Comparison of ENCODE assay signal across 20 mouse cellular contexts in genomic region chr1:42241601-42242220, GRCm38 (mm10).
DNase-seq lines count a peak whose midpoint lies in the region; ATAC-seq lines count a peak whose summit lies in the region.
"Had no signal": no experiment of that assay in that cellular context is flagged by ENCODE, and none has a peak within 500 bp of the region (broad histone marks: within the 10 kb centered on the region; RNA-seq: fewer than 3 reads in every experiment).

No protein-coding gene starts in this region.

- no peak overlapping the region for H3K4me3 ChIP-seq in hindbrain, embryonic 11.5 days (ENCODE audit: low read depth, low read length)
- no peak overlapping the region for H3K4me3 ChIP-seq in hindbrain, embryonic 16.5 days (ENCODE audit: low read length)
- H3K4me3 ChIP-seq in neural tube, embryonic 11.5 days (ENCODE audit: low read depth, low read length) = no peak overlapping the region
- no peak overlapping the region for H3K4me3 ChIP-seq in forebrain, embryonic 15.5 days
- H3K4me3 ChIP-seq: embryonic facial prominence, embryonic 12.5 days; limb, embryonic 13.5 days; liver, embryonic 12.5 days; neural tube, embryonic 12.5 days had no signal

- peak overlapping the region; percentile 84 for H3K27ac ChIP-seq in hindbrain, embryonic 11.5 days (ENCODE audit: low read depth, low read length)
- H3K27ac ChIP-seq in hindbrain, embryonic 16.5 days (ENCODE audit: low read depth, low read length) = no peak overlapping the region
- H3K27ac ChIP-seq in neural tube, embryonic 11.5 days (ENCODE audit: low read depth, low read length) = peak overlapping the region; percentile 75; the same call in 1 of the 2 replicates
- peak overlapping the region; percentile 90 for H3K27ac ChIP-seq in forebrain, embryonic 15.5 days (replicated peaks)
- H3K27ac ChIP-seq: limb, embryonic 13.5 days; liver, embryonic 12.5 days had no signal

- no peaks in the 10 kb centered on the region for H3K9me3 ChIP-seq in hindbrain, embryonic 11.5 days (ENCODE audit: control insufficient read depth, low read length)
- H3K9me3 ChIP-seq in hindbrain, embryonic 16.5 days (ENCODE audit: control insufficient read depth, low read length) = no peaks in the 10 kb centered on the region
- no peaks in the 10 kb centered on the region for H3K9me3 ChIP-seq in neural tube, embryonic 11.5 days (ENCODE audit: control insufficient read depth, low read length)
- H3K9me3 ChIP-seq in forebrain, embryonic 15.5 days = no peaks in the 10 kb centered on the region
- H3K9me3 ChIP-seq: embryonic facial prominence, embryonic 12.5 days; limb, embryonic 13.5 days; liver, embryonic 12.5 days; neural tube, embryonic 12.5 days had no signal

- no peak for ATAC-seq in hindbrain, embryonic 11.5 days (ENCODE audit: low FRiP score)
- ATAC-seq in hindbrain, embryonic 16.5 days = no peak
- ATAC-seq in neural tube, embryonic 11.5 days (ENCODE audit: insufficient read depth, low FRiP score, low TSS enrichment) = no peak
- no peak for ATAC-seq in forebrain, embryonic 15.5 days (replicated peaks)
- ATAC-seq: intestine, postnatal 0 days; liver, embryonic 12.5 days had no signal

- no peaks in the 10 kb centered on the region for H3K27me3 ChIP-seq in hindbrain, embryonic 11.5 days (ENCODE audit: control insufficient read depth, insufficient read depth, low read length)
- H3K27me3 ChIP-seq in hindbrain, embryonic 16.5 days (replicated peaks; ENCODE audit: control insufficient read depth, insufficient read depth, low read length) = no peaks in the 10 kb centered on the region
- H3K27me3 ChIP-seq in neural tube, embryonic 11.5 days (ENCODE audit: control insufficient read depth, insufficient read depth, low read length) = no peaks in the 10 kb centered on the region
- H3K27me3 ChIP-seq in forebrain, embryonic 15.5 days = no peaks in the 10 kb centered on the region
- H3K27me3 ChIP-seq: embryonic facial prominence, embryonic 12.5 days; liver, embryonic 12.5 days; neural tube, embryonic 12.5 days had no signal

- H3K4me2 ChIP-seq in hindbrain, embryonic 11.5 days (replicated peaks; ENCODE audit: low read depth, low read length) = no peak overlapping the region
- no peak overlapping the region for H3K4me2 ChIP-seq in hindbrain, embryonic 16.5 days (ENCODE audit: low read length)
- H3K4me2 ChIP-seq in neural tube, embryonic 11.5 days (ENCODE audit: low read depth) = no peak overlapping the region
- no peak overlapping the region for H3K4me2 ChIP-seq in forebrain, embryonic 15.5 days (replicated peaks)
- H3K4me2 ChIP-seq: embryonic facial prominence, embryonic 12.5 days; liver, embryonic 12.5 days had no signal

- H3K4me1 ChIP-seq in hindbrain, embryonic 11.5 days (replicated peaks; ENCODE audit: control insufficient read depth, insufficient read depth, low read length) = no peaks in the 10 kb centered on the region; the same call in none of the 2 replicates
- H3K4me1 ChIP-seq in hindbrain, embryonic 16.5 days (ENCODE audit: control insufficient read depth, insufficient read depth, low read depth, low read length) = peaks cover 11% of the 10 kb centered on the region
- peaks cover 11% of the 10 kb centered on the region for H3K4me1 ChIP-seq in neural tube, embryonic 11.5 days (ENCODE audit: control insufficient read depth, insufficient read depth, low read length)
- H3K4me1 ChIP-seq in forebrain, embryonic 15.5 days = peaks cover 34% of the 10 kb centered on the region
- H3K4me1 ChIP-seq: liver, embryonic 12.5 days had no signal

- no peaks in the 10 kb centered on the region for H3K36me3 ChIP-seq in hindbrain, embryonic 11.5 days (ENCODE audit: control insufficient read depth, insufficient read depth, low read length)
- no peaks in the 10 kb centered on the region for H3K36me3 ChIP-seq in hindbrain, embryonic 16.5 days (ENCODE audit: control insufficient read depth, insufficient read depth, low read length)
- H3K36me3 ChIP-seq in neural tube, embryonic 11.5 days (ENCODE audit: control insufficient read depth, insufficient read depth, low read length) = no peaks in the 10 kb centered on the region
- H3K36me3 ChIP-seq in forebrain, embryonic 15.5 days = no peaks in the 10 kb centered on the region
- H3K36me3 ChIP-seq: embryonic facial prominence, embryonic 12.5 days; limb, embryonic 13.5 days; liver, embryonic 12.5 days; neural tube, embryonic 12.5 days had no signal

- no peak for DNase-seq in hindbrain, embryonic 11.5 days (ENCODE audit: low spot score)
- DNase-seq in neural tube, embryonic 11.5 days (ENCODE audit: low spot score) = no peak
- no peak for DNase-seq in neural tube, embryonic 10.5 days (ENCODE audit: extremely low spot score, low spot score)
- DNase-seq in kidney, postnatal 25 days = no peak
- no peak for DNase-seq in urinary bladder, postnatal 25 days (ENCODE audit: low spot score)
- DNase-seq: adrenal gland, adult 8-10 months; cerebellum, adult 18-20 months; cerebellum, postnatal 14 days; gastrocnemius, postnatal 36 days; kidney, postnatal 36 days; lung, adult 18-20 months; lung, postnatal 10 days; thymus, postnatal 14 days had no signal

- WGBS in hindbrain, embryonic 11.5 days = 87% methylated on average over 11 of the region's 11 CpGs
- WGBS in hindbrain, embryonic 16.5 days = 86% methylated on average over 11 of the region's 11 CpGs
- 84% methylated on average over 11 of the region's 11 CpGs for WGBS in neural tube, embryonic 11.5 days
- 84% methylated on average over 11 of the region's 11 CpGs for WGBS in forebrain, embryonic 15.5 days

- no peak overlapping the region for H3K9ac ChIP-seq in hindbrain, embryonic 11.5 days (ENCODE audit: low read depth, low read length)
- no peak overlapping the region for H3K9ac ChIP-seq in hindbrain, embryonic 16.5 days (ENCODE audit: low read depth, low read length)
- H3K9ac ChIP-seq in neural tube, embryonic 11.5 days (ENCODE audit: low read length) = no peak overlapping the region
- no peak overlapping the region for H3K9ac ChIP-seq in forebrain, embryonic 15.5 days (replicated peaks)
- H3K9ac ChIP-seq: embryonic facial prominence, embryonic 12.5 days; limb, embryonic 13.5 days; liver, embryonic 12.5 days; neural tube, embryonic 12.5 days had no signal
